Mouse (Mus musculus): ENCODE results near the gene Gstt1. TPM values are rescaled to one million over a fixed set of nuclear protein-coding genes. Genes with fewer than 3 reads are reported as not detected.

Gstt1 gene
- total and polyA plus RNA-seq, 2 experiments from 2014 or later: 21.4 to 37.1 TPM

GRCm38 (mm10) chr10:75835761-75836531 is 37.6 kb upstream of the Gstt1 start:
- Histone ChIP-seq H3K27ac (ENCODE audit: low read depth, low read length) (no peak overlapping the region), H3K9me3 (ENCODE audit: low read length) (no peaks in the 10 kb centered on the region), H3K4me3 (ENCODE audit: low read depth, low read length) (peak overlapping the region; percentile 17; the same call in 1 of the 2 replicates), H3K4me2 (ENCODE audit: low read depth, low read length, poor library complexity, severe bottlenecking) (peak overlapping the region; percentile 73), H3K9ac (replicated peaks; ENCODE audit: low read length, poor library complexity, severe bottlenecking) (no peak overlapping the region), H3K27me3 (ENCODE audit: insufficient read depth, low read length) (peaks cover 9% of the 10 kb centered on the region), H3K4me1 (ENCODE audit: insufficient read depth, low read length) (no peaks in the 10 kb centered on the region), H3K36me3 (ENCODE audit: insufficient read depth, low read length) (no peaks in the 10 kb centered on the region)
- WGBS: 26% methylated on average over 9 of the region's 10 CpGs
- no peak for DNase-seq (ENCODE audit: low spot score)
- 0 out of 2 replicates have a peak, but pooled peaks have one; percentile 11 for TF ChIP-seq CTCF (IDR thresholded peaks at IDR 0.05)
- ATAC-seq (ENCODE audit: low FRiP score): no peak

- Histone ChIP-seq H3K4me2 (ENCODE audit: low read depth, low read length, poor library complexity, severe bottlenecking) (peak overlapping the region; percentile 73), H3K36me3 (ENCODE audit: insufficient read depth, low read length) (no peaks in the 10 kb centered on the region), H3K4me1 (ENCODE audit: insufficient read depth, low read length) (no peaks in the 10 kb centered on the region), H3K9ac (replicated peaks; ENCODE audit: low read length, poor library complexity, severe bottlenecking) (no peak overlapping the region), H3K27me3 (ENCODE audit: insufficient read depth, low read length) (peaks cover 9% of the 10 kb centered on the region), H3K27ac (ENCODE audit: low read depth, low read length) (no peak overlapping the region), H3K9me3 (ENCODE audit: low read length) (no peaks in the 10 kb centered on the region), H3K4me3 (ENCODE audit: low read depth, low read length) (peak overlapping the region; percentile 17; the same call in 1 of the 2 replicates)
- DNase-seq (ENCODE audit: low spot score) (peak; percentile 31), ATAC-seq (ENCODE audit: low FRiP score) (no peak)
- WGBS: 2% methylated on average over 10 of the region's 10 CpGs
- no peak for TF ChIP-seq CTCF (IDR thresholded peaks at IDR 0.05)
Measured at GRCm38 (mm10) chr10:75835307-75835706, 36.9 kb upstream of the Gstt1 start.

- 16% methylated on average over 9 of the region's 9 CpGs for WGBS
- no peaks in the 10 kb centered on the region for H3K9me3 ChIP-seq (ENCODE audit: low read length)
- H3K9ac ChIP-seq (replicated peaks; ENCODE audit: low read length, poor library complexity, severe bottlenecking): 0 out of 2 replicates have a peak overlapping the region, but pooled peaks have one; percentile 44
- H3K4me1 ChIP-seq (ENCODE audit: insufficient read depth, low read length): no peaks in the 10 kb centered on the region
- H3K27me3 ChIP-seq (ENCODE audit: insufficient read depth, low read length): peaks cover 9% of the 10 kb centered on the region
- peak overlapping the region; percentile 73 for H3K4me2 ChIP-seq (ENCODE audit: low read depth, low read length, poor library complexity, severe bottlenecking)
- ATAC-seq (ENCODE audit: low FRiP score) (no peak), DNase-seq (ENCODE audit: low spot score) (no peak)
- no peak for TF ChIP-seq CTCF (IDR thresholded peaks at IDR 0.05)
- no peak overlapping the region for H3K27ac ChIP-seq (ENCODE audit: low read depth, low read length)
- H3K36me3 ChIP-seq (ENCODE audit: insufficient read depth, low read length): no peaks in the 10 kb centered on the region
- H3K4me3 ChIP-seq (ENCODE audit: low read depth, low read length): peak overlapping the region; percentile 39
Measured at GRCm38 (mm10) chr10:75834721-75835120, 36.3 kb upstream of the Gstt1 start.

- ATAC-seq (ENCODE audit: low FRiP score): no peak
- H3K4me1 ChIP-seq (ENCODE audit: insufficient read depth, low read length): no peaks in the 10 kb centered on the region
- H3K36me3 ChIP-seq (ENCODE audit: insufficient read depth, low read length): no peaks in the 10 kb centered on the region
- DNase-seq (ENCODE audit: low spot score): peak; percentile 72
- WGBS: under 1% methylated on average over 21 of the region's 21 CpGs
- H3K27me3 ChIP-seq (ENCODE audit: insufficient read depth, low read length): peaks cover 9% of the 10 kb centered on the region
- no peak for TF ChIP-seq CTCF (IDR thresholded peaks at IDR 0.05)
- H3K27ac ChIP-seq (ENCODE audit: low read depth, low read length): no peak overlapping the region
- H3K4me2 ChIP-seq (ENCODE audit: low read depth, low read length, poor library complexity, severe bottlenecking): peak overlapping the region; percentile 73
- H3K4me3 ChIP-seq (ENCODE audit: low read depth, low read length): peak overlapping the region; percentile 39
- 0 out of 2 replicates have a peak overlapping the region, but pooled peaks have one; percentile 44 for H3K9ac ChIP-seq (replicated peaks; ENCODE audit: low read length, poor library complexity, severe bottlenecking)
- no peaks in the 10 kb centered on the region for H3K9me3 ChIP-seq (ENCODE audit: low read length)
Measured at GRCm38 (mm10) chr10:75834250-75834649, 35.9 kb upstream of the Gstt1 start.

GRCm38 (mm10) chr10:75833456-75834080 is 35.2 kb upstream of the Gstt1 start:
- Histone ChIP-seq H3K27ac (ENCODE audit: low read depth, low read length) (no peak overlapping the region), H3K4me2 (ENCODE audit: low read depth, low read length, poor library complexity, severe bottlenecking) (peak overlapping the region; percentile 73), H3K9me3 (ENCODE audit: low read length) (no peaks in the 10 kb centered on the region), H3K27me3 (ENCODE audit: insufficient read depth, low read length) (peaks cover 9% of the 10 kb centered on the region), H3K4me1 (ENCODE audit: insufficient read depth, low read length) (no peaks in the 10 kb centered on the region), H3K36me3 (ENCODE audit: insufficient read depth, low read length) (no peaks in the 10 kb centered on the region), H3K9ac (replicated peaks; ENCODE audit: low read length, poor library complexity, severe bottlenecking) (0 out of 2 replicates have a peak overlapping the region, but pooled peaks have one; percentile 19), H3K4me3 (ENCODE audit: low read depth, low read length) (peak overlapping the region; percentile 39)
- TF ChIP-seq CTCF (IDR thresholded peaks at IDR 0.05): no peak
- ATAC-seq (ENCODE audit: low FRiP score): no peak
- DNase-seq (ENCODE audit: low spot score): no peak
- 20% methylated on average over 21 of the region's 21 CpGs for WGBS

All from midbrain, postnatal 0 days (tissue).